Mouse (Mus musculus) frontal cortex, postnatal 25 days (tissue): ENCODE measurements around the gene Ino80b.

Source experiments
- DNase-seq, 2 experiments: peaks; one replicate each; pipeline ENCODE4 v3.0.0; 2022; ENCODE audit warnings: low spot score in 2 of 2

Gene Ino80b

DNA sequence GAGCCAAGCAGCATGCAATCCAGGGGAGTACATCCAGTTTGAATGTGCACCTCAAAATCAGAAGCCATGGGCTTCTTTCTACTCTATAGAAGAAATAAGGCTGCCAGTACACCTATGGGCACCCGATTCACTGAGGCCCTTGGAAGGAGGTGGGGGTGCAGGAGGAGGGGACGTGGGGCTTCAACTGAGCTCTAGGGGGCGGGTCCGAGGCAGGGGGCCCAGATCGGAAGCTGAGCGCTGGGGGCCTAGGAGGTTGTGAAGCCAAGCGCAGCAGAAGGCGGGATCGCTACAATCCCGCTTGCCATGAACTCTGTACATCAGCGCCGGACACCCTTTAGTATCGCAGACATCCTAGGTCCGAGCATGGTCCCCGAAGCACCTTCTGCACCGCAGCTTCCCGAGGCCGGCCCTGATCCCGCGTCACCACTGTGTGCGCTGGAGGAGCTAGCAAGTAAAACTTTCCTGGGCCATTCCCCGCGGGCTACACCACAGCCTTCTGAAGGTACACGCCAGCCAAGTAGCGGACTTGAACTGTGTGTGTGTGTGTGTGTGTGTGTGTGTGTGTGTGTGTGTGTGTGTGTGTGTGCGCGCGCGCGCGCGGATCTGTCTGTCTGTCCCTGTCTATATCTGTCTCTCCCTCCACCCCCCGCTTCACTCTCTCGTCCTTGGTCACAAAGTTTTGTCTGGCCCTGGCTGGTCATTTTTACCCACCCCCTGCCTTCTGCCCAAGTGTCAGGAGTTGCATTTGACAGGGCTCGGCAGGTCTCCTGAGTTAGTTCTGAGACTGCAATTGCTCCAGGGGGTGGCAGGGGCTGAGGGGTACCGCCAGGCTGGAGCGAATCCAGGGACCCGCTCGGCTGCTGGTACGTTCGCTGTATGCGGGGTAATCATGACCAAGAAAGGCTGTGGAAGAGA lies 38.9 kb downstream of the Ino80b start, which contains the start of gene Lbx2:
Gene Lbx2 (plus strand): TSS at position 247 of the 915 bp plus-strand sequence.
- DNase-seq: no peak

DNA sequence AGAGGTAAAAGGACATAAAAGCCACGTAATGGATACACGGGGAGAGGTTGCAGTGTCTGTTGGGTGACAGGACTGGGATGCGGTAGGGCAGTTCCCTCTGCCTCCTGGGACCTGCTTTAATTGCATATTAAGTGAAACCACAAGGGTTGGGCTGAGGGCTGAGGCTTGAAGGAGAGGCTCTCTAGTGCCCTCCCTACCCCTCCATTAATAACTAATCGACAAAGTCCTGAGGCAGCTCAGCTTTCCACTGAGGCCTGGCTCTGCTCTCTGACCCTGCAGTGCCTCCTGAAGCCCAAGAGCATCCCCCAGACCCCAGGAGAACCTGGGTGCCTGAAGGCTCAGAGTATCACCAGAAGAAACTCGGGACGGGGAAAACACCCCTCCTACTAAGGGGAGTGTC lies 40.8 kb downstream of the Ino80b start:
- no peak for DNase-seq

DNA sequence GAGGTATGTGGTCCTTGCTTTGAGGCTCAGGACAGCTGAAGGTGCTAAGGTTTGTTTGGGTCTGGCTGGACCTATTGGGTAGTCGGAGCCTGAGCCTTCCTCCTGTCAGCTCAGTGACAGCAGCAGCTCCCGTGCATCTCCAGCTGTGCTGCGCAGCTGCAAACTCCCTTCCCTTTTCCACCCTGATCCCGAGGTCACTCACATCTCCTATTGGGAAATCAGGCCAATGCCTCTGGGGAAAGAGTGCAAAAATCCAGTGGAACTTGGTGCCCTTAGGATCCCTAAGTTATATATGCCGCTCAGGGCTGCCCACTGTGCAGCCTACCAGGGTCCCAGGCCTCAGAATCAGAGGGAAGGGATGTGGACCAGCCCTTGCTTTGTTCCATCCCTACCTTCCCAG lies 41.7 kb downstream of the Ino80b start:
- DNase-seq: no peak

DNA sequence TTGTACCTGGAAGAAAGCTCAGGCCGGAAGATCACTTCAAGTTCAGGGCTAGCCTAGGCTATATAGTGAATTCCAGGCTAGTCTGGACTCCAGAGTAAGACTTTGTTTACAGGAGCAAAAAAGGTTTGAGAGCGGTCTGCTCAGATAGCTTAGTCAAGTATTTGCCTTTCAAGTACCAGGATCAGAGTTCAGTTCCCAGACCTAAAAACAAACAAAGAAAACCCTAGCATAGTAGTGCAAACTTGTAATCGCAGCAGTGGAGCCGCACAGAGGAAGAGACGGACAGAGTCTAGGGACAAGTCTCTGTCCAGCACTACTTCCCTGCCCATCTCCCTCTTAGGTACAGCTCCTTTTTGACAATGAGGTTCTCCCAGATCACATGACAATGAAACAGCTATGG lies 45.0 kb downstream of the Ino80b start:
- DNase-seq: no peak

DNA sequence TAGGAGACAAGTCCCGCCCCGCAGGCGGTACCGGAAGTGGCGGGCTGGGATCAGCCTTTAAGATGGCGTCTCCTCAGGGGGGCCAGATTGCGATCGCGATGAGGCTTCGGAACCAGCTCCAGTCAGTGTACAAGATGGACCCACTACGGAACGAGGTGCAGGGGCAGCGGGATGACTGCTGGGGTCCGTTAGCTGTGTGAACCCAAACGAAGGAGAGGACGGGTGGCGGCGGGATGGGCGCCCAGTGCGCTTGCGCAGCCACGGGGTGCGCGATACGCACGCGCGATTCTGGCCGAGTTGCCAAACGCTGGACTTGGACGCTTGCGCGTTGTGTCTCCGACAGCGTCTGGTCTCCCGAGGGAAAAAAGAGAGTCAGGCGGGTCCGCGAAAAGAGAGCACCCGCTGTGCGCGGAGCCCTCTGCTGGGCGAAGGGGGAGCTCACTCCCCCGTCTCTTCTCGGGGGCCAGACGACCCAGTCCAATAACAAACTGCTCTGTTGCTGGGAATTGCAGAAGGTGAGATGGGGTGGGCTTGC lies 46.8 kb downstream of the Ino80b start:
- peak; percentile 99 to 100 for DNase-seq

DNA sequence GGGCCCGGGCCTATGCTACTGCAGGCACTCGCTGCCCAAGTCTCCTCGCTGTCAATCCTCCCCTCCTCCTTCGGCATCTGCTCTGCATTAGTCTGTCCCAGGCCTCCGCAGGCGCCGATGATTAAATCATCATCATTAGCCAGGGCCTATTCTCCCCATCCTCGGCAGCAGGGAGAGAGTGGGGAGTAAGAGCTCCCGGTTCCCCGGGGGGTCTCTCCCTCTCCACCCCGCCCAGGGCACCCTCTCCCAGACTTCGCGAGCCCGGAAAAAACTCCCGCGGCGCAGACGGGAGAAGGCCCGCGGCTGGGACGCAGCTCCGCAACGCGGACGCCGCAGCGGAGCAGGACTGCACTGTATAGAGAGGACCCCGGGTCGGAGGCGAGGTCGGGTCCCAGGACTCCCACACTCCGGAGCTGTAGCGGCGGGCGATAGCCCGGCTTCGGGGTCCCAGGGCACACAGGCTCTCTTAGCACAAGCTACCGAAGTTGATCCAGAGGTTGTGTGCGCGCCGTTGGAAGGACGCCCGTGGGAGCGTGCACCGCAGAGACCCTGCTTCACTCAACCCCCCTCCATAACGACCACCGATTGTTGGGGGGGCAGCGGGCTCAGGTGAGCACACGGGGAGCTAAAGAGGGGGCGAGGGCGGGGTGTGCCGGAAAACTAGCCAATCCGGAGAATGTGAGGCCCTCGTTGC lies 47.5 kb downstream of the Ino80b start, which contains the start of gene Pcgf1:
Gene Pcgf1 (plus strand): TSS at position 240 of the 694 bp plus-strand sequence.
- DNase-seq: no peak

DNA sequence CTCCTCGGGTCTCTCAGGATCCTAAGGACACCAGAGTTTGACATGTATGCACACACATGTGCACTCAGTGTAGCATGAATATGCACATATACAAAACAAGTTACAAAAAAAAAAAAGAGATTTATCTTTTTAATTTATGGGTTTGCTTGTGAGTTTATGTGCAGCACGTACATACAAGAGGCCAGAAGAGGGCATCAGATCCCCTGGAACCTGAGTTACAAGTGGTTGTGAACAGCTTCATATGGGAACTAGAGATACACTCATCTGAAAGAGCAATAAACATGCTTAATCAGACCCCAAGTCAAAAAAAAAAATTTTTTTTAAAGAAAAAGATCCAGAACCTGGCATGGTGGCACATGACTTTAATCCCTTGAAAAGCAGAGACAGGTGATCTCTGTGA lies 50.3 kb downstream of the Ino80b start:
- DNase-seq: no peak
